Mouse (Mus musculus): ENCODE measurements around the gene S100a3. TPM values are rescaled to one million over a fixed set of nuclear protein-coding genes. Genes with fewer than 3 reads are reported as not detected.

The S100a3 gene
- total RNA-seq, 2 experiments from 2014 or later: not detected

GRCm38 (mm10) chr3:90599401-90599800, 39.0 kb downstream of the S100a3 start:
- DNase-seq: peak in 1 of 2 experiments; percentile 59

GRCm38 (mm10) chr3:90600036-90600435, 39.7 kb downstream of the S100a3 start:
- DNase-seq: no peak
- intact Hi-C loops (cut with DNase I): no loop called here

More at GRCm38 (mm10) chr3:90599401-90599800, 39.0 kb downstream of the S100a3 start:
- intact Hi-C loops (cut with DNase I): no loop called here

- intact Hi-C loops (cut with DNase I): no loop called here
- DNase-seq: peak in 1 of 2 experiments; percentile 65
Measured at GRCm38 (mm10) chr3:90600458-90601195, 40.2 kb downstream of the S100a3 start.

GRCm38 (mm10) chr3:90601486-90602110, 41.2 kb downstream of the S100a3 start, which contains the start of gene Gm42674:
Gene Gm42674 (plus strand): TSS chr3:90601904.
- intact Hi-C loops (cut with DNase I): no loop called here
- DNase-seq: no peak

- intact Hi-C loops (cut with DNase I): no loop called here
- no peak for DNase-seq
Measured at GRCm38 (mm10) chr3:90603623-90604022, 43.2 kb downstream of the S100a3 start, which contains the start of gene S100a4. Gene S100a4 (plus strand): TSS chr3:90603771.

GRCm38 (mm10) chr3:90604416-90604815, 44.0 kb downstream of the S100a3 start:
- intact Hi-C loops (cut with DNase I): no loop called here

GRCm38 (mm10) chr3:90605049-90605448, 44.7 kb downstream of the S100a3 start:
- DNase-seq: no peak
- intact Hi-C loops (cut with DNase I): no loop called here

More at GRCm38 (mm10) chr3:90604416-90604815, 44.0 kb downstream of the S100a3 start:
- DNase-seq: peak; percentile 84 to 86

- intact Hi-C loops (cut with DNase I): no loop called here
- DNase-seq: no peak
Measured at GRCm38 (mm10) chr3:90605736-90606135, 45.4 kb downstream of the S100a3 start.

GRCm38 (mm10) chr3:90606185-90606584, 45.8 kb downstream of the S100a3 start:
- intact Hi-C loops (cut with DNase I): no loop called here
- peak in 1 of 2 experiments; percentile 53 for DNase-seq

GRCm38 (mm10) chr3:90607361-90607760, 47.0 kb downstream of the S100a3 start:
- DNase-seq: no peak

GRCm38 (mm10) chr3:90608223-90608622, 47.8 kb downstream of the S100a3 start, which contains the start of gene S100a5:
Gene S100a5 (plus strand): TSS chr3:90608523.
- DNase-seq: no peak
- intact Hi-C loops (cut with DNase I): no loop called here

More at GRCm38 (mm10) chr3:90607361-90607760, 47.0 kb downstream of the S100a3 start:
- intact Hi-C loops (cut with DNase I): no loop called here

GRCm38 (mm10) chr3:90609102-90609501, 48.7 kb downstream of the S100a3 start:
- intact Hi-C loops (cut with DNase I): no loop called here
- DNase-seq: no peak

- no peak for DNase-seq
- intact Hi-C loops (cut with DNase I): loop anchor here (10.0 kb wide), 1 partner anchor 197 kb away; no protein-coding TSS in a partner anchor
Measured at GRCm38 (mm10) chr3:90611494-90611893, 51.1 kb downstream of the S100a3 start.

- no peak for DNase-seq
- intact Hi-C loops (cut with DNase I): loop anchor here (10.0 kb wide), 1 partner anchor 197 kb away; no protein-coding TSS in a partner anchor
Measured at GRCm38 (mm10) chr3:90612061-90612460, 51.7 kb downstream of the S100a3 start.

GRCm38 (mm10) chr3:90612728-90613291, 52.4 kb downstream of the S100a3 start, which contains the start of gene S100a6:
Gene S100a6 (plus strand): TSS chr3:90612882.
- peak; percentile 73 to 75 for DNase-seq
- intact Hi-C loops (cut with DNase I): loop anchor here (10.0 kb wide), 1 partner anchor 198 kb away; no protein-coding TSS in a partner anchor

GRCm38 (mm10) chr3:90613461-90614147, 53.2 kb downstream of the S100a3 start:
- intact Hi-C loops (cut with DNase I): loop anchor here (1.0 to 10.0 kb wide), 3 partner anchors 27 to 199 kb away; partner anchors contain the start of gene Snapin
- DNase-seq: no peak

- intact Hi-C loops (cut with DNase I): loop anchor here (1.0 to 10.0 kb wide), 3 partner anchors 28 to 199 kb away; partner anchors contain the start of gene Snapin
- DNase-seq: no peak
Measured at GRCm38 (mm10) chr3:90614148-90614530, 53.8 kb downstream of the S100a3 start.

GRCm38 (mm10) chr3:90614611-90615251, 54.4 kb downstream of the S100a3 start:
- intact Hi-C loops (cut with DNase I): loop anchor here (1.0 to 10.0 kb wide), 5 partner anchors 28 to 200 kb away; partner anchors contain the start of genes S100a7a and Snapin
- no peak for DNase-seq

GRCm38 (mm10) chr3:90615415-90615814, 55.0 kb downstream of the S100a3 start:
- intact Hi-C loops (cut with DNase I): loop anchor here (1.0 to 10.0 kb wide), 4 partner anchors 37 to 201 kb away; partner anchors contain the start of genes S100a7a and Snapin

More at GRCm38 (mm10) chr3:90615415-90615814, 55.0 kb downstream of the S100a3 start:
- peak; percentile 76 to 83 for DNase-seq

All from heart, postnatal 14 days (tissue).